Mouse (Mus musculus) neural tube, embryonic 10.5 days (tissue): ENCODE data around the gene Ccdc194.

ENCODE experiments used
- DNase-seq: peaks from one replicate; pipeline ENCODE4 v3.0.0-alpha.2; 2017; ENCODE audit warnings: low spot score; ENCODE audit errors: extremely low spot score

Ccdc194 gene

GRCm38 (mm10) chr8:71476099-71476940 is 49.2 kb downstream of the Ccdc194 start:
- DNase-seq = peak; percentile 84

GRCm38 (mm10) chr8:71475702-71476075 is 49.8 kb downstream of the Ccdc194 start:
- peak; percentile 38 for DNase-seq

- DNase-seq = no peak
Observed at GRCm38 (mm10) chr8:71474785-71475701, 50.5 kb downstream of the Ccdc194 start.

GRCm38 (mm10) chr8:71474344-71474743 is 51.2 kb downstream of the Ccdc194 start:
- no peak for DNase-seq

GRCm38 (mm10) chr8:71472601-71473386 is 52.7 kb downstream of the Ccdc194 start:
- DNase-seq = no peak

GRCm38 (mm10) chr8:71471861-71472260 is 53.6 kb downstream of the Ccdc194 start:
- no peak for DNase-seq

GRCm38 (mm10) chr8:71470913-71471255 is 54.6 kb downstream of the Ccdc194 start:
- no peak for DNase-seq

GRCm38 (mm10) chr8:71470146-71470912 is 55.2 kb downstream of the Ccdc194 start:
- no peak for DNase-seq
